Mouse (Mus musculus): ENCODE data around the gene Aldh3a2.

DNA sequence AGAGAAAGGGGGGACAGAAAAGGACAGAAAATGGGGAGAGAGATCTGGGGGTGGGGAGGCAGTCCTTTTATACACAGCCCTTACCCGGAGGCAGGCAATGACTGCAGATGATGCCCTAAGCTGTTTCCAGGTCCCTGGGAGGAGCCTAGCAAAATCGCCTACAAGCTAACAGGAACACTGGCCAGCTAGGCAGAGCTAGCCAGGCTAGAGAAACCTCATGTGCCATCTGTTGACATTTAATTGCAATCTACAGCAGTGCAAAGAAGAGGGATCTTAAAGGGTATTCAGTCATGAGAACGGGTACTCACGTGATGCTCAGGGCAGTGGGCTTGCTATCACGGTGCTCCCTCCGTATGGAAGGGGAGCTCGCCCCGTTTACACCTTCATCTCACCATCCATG is 39.4 kb downstream of the Aldh3a2 start:
- TF ChIP-seq CTCF (IDR thresholded peaks at IDR 0.05; ENCODE audit: low read depth) (no peak), EP300 (IDR thresholded peaks at IDR 0.05; ENCODE audit: low read depth) (no peak)

Data from liver, embryonic 14.5 days (tissue).